Mouse (Mus musculus) adrenal gland, adult 8-10 months (tissue): ENCODE data around the gene Fgfr2. TPM values are rescaled to one million over a fixed set of nuclear protein-coding genes. Genes with fewer than 3 reads are reported as not detected.

Experiments used
- DNase-seq: peaks from one replicate; pipeline ENCODE4 v3.0.0; 2022
- total RNA-seq, 4 experiments: library from RNA; stranded (reverse); gene quantifications; 2 replicates each; pipeline ENCODE4 v1.2.4; 2022

Gene Fgfr2
- total RNA-seq, 4 experiments from 2014 or later: 193 to 471 (median 262) TPM

DNA sequence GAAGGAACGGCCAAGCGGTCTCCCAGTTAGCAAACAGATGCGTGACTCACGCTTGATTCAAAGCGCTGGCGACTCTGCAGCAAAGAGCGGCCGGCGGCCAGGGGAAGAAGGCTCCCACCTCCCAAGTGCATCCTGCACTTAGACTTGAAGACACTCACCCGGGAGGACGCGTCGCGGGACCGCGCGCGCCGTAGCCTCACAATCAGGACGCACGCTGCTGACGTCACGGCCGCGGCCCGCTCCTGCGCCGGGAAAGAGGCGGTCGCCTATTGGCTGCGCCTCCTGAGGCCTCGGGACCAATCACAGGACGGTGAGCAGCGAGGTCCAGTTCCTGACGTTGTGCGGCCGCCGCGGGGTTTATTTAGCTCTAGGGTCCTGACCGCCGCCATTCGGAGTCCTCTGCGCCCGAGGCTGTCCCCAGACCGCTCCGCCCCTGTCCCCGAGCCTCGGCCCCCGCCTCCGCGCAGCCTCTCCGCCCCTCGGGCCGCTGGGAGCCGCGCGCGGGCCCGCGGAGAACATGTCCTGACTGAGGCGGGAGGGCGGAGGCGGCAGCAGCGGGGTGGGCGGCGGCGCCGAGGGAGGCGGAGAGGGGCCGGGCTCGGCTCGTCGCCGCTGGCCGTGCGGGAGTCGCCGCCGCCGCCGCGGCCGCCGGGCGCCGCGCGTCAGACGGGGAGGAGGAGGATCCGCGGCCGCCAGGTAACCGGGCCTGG lies 192.1 kb downstream of the Fgfr2 start, which contains the start of gene Zranb1:
Zranb1 (plus strand) TSS at position 293 of the 710 bp plus-strand sequence.
- DNase-seq: peak; percentile 98

DNA sequence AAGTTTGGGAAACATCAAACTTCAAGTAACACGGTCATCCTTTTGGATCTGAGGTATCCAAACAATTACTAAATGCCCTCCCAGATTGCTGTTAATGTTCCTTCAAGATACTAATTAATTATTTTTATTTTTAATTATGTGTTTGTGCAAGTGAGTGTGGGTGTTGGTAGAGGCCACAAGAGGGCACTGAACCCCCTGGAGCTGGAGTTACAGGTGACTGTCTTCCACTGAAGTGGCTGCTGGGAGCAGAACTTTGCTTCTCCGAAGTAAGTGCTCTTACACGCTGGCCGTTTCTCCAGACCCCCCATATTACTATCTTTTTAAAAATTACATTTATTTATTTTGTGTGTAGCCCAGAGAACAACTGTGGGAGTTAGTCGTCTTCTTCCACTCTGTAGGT lies 193.1 kb downstream of the Fgfr2 start:
- DNase-seq: no peak

DNA sequence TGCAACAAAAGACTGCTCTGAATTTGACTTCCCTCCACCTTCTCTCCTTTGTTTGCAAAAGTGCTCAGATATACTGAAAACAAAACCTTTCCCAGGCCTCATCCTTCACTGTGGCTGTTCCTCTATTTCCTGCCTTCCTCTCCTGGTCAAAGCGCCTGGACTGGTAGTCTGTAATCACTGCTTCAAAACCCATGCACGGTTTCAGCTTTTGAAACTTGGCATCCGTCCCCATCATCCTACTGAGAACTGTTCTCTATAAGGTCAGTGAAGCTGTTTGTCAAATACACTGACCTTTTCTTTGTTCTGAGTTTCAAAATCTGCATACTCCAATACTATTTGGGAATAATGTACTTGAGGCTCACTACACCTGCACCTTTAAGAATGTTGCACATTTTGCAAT lies 195.9 kb downstream of the Fgfr2 start:
- peak; percentile 54 for DNase-seq

DNA sequence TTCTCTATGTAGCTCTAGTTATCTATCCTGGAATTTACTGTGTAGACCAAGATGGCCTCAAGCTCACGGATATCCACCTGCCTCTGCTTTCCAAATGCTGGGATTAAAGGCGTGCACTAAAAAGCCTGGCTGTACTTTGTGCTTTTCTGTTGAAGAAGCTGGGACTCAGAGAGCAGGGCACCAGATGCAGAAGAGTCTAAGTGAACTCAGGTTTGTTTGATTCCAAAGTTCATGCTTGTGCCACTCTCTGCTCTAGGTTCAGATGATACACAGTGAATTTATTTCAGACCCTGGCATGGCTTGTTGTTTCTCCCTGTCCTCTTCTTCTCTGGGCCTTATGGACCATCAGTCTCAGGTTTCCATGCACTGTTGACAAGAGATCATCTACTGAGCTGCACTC lies 197.9 kb downstream of the Fgfr2 start:
- DNase-seq: no peak

DNA sequence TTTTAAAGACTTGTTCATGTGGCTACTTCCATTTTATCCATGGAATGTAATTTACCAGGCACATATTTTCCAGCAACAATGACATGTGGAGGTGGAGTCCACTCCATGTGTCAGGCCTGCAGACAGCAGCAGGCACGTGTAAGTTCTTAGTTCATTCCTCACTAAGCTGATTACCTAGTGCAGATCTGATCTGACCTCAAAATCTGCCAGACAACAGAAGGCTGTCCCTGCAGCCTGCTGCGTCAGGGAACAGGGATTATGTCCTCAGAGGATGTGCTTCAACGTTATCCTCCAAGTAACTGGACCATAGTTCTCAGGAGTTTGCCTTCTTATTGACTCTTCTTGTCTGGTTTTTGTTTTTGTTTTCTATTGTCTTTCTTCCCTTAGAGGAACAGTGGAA lies 201.2 kb downstream of the Fgfr2 start:
- no peak for DNase-seq

DNA sequence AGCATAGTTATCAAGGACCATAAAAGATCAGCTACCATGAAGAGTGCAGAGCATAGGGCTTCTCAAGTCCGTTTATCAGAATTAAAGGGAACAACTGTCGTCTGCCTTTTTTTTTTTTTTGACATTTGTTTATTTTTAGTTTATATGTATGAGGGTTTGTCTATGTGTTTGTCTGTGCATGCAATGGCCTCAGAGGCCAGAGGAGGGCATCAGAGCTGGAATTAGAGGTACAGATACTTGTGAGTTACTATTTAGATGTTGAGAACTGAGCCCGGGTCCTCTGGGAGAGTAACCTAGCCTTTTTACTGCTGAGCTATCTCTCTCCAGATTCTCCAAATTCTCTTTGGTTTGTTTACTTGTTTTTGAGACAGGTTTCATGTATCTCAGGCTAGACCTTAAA lies 219.4 kb downstream of the Fgfr2 start:
- DNase-seq: no peak

DNA sequence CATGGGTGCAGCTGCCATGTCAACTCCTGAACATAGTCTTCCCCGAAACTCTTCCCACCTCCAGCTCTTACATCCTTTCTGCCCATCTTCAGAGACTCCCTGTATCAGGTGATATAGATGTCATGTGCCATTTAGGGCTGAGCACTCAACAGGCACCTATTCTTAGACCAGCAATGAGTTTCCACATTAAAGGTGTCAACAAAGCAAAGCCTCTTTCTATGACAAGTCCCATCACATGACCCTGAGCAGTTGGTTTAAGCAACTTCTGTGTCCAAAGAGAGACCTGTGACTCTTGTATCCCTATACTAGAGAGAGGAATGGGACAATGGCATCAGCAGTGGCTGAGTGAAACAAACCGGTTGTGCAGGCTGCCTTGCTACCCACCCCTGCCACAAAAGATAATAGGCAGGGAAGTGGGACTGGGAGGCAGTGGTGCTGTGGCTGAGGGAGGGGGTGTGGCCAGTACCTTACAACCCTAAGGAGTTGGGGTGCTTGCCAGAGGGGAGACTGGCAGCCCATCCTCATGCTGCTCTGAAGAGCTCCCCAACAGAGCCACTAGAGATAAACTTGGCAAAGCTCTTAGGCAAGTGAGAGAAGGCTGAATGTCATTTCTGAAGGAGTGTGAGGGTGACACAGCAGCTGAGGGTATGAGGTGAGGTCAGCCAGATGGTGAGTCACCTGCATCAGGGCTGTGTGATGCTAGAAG lies 222.2 kb downstream of the Fgfr2 start:
- peak; percentile 37 for DNase-seq

DNA sequence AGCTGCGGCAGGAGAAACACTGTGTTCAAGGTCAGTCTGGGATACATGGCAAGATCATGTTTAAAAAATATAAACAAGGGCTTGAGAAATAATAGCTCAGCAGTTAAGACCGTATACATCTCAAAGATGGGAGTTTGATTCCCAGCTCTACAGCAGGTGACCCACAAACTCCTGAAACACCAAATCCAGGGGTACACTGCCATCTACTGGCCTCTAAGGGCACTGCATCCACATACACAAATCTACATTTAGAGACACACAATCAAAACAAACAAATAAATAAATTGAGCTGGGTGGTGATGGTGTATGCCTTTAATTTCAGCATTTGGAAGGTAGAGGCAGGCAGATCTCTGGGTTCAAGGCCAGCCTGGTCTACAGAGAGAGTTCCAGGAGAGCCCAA lies 224.9 kb downstream of the Fgfr2 start:
- DNase-seq: no peak

DNA sequence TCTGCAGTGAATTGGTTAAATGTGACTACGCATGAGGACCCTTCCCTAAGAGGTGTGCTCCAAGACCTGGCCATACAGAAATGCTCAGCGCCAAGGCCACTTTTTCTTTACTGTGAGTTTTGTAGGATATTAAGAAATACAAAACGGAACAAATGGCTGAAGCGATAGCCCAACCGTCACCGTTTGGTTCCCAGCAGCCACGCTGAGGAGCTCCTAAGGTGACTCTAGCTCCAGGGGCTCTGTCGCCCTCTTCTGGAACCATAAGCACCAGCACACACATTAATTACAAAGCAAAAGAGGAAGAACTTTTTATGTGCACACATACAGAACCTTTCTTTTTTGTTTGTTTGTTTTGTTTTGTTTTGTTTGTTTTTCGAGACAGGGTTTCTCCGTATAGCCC lies 225.9 kb downstream of the Fgfr2 start:
- no peak for DNase-seq

DNA sequence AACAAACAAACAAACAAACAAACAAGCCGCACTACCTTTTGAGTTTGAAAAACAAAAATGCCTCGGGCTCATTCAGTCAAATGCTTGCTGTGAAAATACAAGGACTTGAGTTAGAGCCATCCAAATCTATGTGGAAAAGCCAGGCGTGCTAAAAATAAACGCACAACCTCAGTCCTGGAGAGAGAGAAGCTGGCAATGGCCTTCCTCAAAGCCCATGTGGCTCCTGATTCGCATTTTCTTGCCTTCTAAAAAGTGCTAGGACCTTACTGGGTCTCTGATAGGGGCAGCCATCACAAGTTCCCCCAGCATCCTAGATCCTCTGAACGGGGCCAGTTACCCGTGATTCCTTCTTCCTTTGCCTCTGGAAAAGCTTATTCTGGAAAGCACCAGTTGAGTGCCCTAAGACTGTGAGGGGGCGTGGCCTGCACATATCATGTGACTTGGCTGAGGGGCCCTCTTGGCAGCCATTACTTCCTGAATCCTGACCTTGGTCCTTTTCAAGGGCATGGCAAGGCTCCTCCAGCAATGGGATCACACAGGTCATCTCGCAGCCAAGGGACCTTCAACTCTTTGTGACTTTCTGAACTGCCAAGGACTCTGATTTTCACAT lies 226.8 kb downstream of the Fgfr2 start:
- peak; percentile 71 for DNase-seq

DNA sequence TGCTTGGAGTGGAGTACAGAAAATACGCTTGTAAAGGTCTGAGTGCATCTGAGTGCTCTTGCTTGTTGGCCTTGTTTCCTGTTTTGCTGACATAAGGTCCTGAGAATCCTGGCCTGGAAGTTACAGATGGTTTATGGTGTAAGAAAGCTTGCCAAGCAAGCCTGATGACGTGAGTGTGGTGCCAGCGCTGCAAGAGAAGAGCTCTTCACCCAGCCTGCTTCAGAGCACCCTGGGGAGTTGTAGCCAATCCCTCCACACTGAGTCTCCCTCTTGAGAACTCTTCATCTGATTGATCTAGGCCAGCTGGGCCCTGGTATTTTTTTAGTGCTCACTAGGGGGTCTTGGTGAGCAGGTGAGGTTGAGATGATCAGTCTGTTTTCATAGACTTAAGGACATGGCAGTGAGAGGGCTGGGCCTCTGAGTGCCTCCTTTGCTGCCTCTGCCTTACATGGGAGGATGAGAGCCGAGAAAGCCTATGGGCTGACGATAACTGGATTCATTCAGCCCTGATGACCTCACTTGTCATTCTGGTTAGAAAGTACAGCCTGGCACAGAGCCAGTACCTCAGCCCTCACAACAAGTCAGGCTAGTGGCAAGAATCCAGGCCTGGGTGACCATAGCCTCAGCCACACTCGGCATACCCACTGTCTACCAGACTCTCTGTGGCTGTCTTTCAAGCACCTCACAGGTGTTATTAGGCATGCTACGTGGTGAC lies 228.2 kb downstream of the Fgfr2 start:
- DNase-seq: peak; percentile 70

DNA sequence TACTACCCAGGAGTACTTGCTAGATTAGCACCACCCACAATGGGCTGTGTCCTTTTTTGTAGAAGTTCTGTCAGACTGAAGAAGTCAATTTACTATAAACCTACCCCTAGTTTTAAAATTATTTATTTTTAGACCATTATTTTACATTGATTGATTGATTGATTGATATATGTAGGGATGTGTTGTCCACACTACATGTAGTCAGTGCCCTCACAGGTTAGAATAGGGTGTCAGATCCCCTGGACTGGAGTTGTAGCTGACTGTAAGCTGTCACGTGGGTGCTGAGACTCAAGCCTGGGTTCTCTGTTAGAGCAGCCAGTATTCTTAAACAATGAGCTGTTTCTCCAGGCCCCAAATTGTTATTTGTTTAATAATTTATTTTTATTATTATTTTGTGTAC lies 229.8 kb downstream of the Fgfr2 start:
- DNase-seq: no peak

DNA sequence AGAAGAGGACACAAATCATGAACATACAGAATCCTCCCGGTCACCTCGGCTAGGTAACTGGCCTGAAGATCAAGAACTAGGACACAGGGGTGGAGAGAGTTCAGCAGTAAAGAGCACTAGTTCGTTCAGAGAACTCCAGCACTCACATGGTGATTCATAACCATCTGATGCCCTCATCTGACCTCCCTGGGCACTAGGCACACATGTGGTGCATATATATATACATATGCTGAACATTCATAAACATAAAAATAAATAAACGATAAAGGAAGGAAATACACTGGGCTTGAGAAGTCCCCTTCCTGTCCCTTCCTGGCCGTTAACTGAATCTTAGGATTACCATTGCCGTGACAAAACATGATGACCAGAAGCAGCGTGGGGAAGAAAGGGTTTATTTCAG lies 230.3 kb downstream of the Fgfr2 start:
- no peak for DNase-seq

DNA sequence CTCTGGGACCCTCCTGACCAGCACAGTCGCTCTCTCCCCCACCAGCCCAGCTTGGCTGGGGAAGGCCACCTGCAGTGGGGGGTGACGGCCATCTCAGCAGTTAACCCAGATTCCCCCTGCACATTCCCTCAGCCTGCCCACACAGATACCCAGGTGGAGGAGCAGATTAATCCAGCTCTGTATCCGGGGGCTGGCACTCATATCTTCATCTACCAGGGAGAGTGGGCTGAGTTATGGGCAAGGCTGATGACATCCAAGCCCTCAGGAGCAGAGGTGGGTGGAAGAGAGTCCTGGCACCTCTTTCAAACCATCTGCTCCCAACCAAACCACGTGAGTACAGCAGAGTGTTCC lies 230.9 kb downstream of the Fgfr2 start:
- DNase-seq: no peak

DNA sequence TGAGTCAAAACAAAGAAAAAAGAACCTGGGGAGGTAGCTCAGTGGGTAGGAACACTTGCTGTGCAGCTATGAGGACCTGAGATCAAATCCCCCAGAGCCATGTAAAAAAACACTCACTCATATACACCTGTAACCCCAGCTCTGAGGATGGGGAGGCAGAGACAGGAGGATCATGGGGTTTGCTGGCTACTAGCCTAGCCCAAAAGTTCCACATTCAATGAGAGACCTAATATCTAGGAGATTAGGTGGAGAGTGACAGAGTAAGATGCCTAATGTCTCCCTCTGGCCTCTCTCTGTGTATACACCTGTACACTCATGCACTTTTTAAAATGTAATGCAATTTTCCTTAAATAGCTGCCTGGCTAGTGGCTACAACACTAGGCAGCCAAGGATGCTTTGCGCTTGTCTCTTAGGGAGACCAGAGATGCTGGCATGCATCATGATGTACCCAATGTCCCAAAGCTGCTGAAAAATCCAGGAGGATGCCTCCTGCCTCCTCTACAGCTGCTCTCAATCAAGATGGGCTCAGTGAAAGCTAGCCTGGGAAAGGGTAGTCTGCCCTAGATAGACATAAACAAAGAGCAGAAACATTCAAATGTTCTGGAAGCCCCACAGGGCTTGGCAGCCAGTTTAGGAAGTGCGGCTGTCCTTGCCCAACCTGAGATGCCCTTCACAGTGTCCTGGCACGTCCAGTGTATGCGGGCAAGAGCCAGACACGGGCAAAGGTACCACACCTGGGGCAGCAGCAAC lies 231.4 kb downstream of the Fgfr2 start:
- DNase-seq: no peak

DNA sequence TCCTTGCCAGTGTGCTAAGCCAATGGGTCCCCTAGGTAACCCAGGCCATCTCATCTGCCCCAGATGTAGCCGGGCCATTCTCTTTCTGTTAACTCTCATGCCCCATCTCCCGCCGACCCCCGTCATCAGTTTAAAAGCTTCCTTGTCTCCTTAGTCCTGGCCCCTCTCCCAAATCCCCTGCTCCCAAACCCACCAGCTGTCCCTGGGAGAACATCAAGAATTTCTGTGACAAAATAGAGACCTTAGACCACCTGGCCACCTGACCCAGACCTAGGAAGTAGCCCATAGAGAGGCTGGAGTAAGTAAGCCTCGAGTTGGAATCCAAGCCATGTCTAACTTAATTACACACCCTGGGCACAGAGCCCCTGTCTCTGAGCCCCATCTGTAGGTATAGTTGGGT lies 232.9 kb downstream of the Fgfr2 start:
- no peak for DNase-seq

DNA sequence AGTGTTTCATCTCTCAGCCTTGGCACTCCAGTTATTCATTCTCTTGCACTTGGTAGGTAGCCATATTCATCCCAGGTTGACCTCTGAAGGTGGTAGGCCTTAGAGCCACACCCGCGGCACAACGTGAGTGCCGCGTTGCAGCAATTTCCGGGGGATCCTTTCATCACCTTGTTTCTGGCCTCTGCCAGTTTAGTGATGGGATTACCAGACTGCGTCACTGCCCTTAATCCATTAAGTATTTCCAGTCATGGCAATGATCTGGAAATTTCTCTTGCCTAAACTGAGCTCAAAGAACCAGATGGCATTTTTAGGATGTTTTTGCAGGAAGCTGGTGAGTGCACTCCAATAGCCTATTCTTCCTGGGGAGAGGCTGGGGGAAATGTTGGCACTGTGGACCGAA lies 233.5 kb downstream of the Fgfr2 start:
- DNase-seq: no peak

DNA sequence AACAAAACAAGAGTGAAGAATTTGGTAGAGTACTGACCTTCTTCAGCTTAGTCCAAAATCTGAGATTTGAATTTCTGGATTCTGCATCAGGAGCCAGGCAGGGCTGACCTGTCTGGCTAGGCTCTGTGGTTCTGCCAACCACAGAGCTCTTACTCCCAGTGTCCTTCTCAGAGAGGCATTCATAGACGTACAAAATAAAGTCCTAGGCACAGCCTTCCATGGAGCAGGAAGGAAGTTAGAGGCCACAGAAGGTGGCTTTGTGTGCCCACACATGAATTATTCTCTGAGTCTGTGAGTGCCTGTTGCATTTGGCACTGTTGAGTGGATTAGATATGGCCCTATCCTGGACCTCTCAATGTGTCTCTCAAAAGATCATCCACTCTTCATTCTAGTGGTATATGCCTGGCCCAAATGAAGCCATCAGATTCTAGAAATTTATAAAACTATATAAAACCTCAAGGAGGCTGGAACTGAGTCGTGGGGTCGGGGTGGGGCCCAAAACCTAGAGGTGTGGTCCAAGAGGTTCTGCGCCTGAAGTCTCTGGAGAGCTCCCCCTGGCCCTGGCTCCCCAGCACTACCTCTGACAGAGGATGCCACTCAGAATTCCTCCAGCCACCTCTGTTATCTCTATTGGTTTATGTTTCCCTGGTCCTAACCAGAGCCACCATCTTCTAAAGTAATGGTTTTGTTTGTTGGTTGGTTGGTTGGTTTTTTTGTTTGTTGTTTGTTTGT lies 234.5 kb downstream of the Fgfr2 start:
- no peak for DNase-seq

DNA sequence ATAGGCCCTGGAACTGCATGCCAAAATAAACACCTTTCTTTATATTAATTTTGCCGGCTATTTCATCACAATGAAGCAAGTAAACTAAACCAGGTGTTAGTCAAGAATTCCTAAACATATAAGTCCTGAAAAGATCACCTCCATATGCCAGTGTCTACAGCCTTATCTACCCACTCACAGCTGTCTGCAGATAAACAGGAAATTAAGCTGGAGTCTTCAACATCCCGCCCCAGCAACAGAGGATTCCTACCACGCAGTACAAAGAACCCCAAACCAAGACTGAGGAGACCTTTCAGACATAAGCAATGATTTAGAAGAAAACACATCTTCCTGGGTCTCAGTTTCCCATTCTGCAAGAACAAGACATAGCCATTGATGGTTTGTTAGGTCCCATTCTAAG lies 235.1 kb downstream of the Fgfr2 start:
- no peak for DNase-seq

DNA sequence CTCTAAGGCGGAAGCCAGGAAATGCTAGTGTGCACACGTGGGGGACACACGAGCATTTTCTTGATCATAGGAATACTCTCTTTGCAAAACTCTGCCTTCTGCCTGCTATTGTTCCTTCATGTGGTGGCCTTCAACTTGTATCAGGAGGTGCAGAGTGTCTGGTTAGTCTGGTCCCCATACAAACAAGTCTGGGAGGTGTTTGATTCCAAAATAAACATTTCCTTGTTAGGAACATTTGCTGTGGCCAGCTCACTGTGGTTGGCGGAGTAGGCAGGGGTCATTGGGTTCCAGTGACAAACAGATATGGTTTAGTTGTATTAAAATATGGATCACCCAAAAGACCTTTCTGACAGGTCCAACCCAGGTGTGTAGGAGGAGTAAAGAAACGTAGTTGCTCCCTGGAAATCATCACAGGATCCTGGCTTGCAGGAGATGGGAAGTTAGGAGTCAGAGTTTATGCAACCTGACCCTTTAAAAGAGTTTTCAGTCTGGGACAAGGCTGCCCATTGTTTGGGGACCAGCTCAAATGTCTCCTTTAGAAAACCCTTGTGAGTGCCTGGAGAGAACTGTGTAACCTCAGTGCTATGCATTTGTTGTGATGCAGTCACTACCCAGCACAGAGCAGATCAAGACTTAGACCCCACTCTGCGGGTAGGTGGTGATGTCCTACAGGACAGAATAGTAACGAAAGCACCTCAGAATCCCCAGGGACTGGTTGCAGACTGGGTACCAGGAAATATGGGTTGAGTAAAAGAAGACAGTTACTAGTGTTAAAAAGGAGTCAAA lies 235.9 kb downstream of the Fgfr2 start:
- no peak for DNase-seq

DNA sequence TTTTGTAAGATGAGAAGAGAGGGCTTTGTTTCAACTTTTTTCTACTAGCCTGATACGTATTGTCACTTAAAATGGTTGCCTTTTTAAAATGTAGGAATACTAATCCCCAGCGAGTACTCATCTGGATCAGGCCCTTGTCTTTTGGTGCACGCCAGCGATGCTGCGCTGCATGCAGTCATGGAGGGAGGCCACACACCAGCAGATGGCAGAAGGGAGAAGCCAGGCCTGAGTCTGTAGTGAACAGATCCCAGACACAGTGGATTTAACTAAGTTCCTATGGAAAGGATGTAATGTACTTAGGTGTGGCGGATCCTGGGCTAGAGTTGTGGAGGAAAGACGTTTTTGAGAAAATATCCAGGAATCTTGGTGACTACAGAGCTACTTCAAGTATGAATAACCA lies 239.1 kb downstream of the Fgfr2 start:
- no peak for DNase-seq
